Mouse (Mus musculus) midbrain, embryonic 15.5 days (tissue): ENCODE results near the gene Trib2. TPM values are rescaled to one million over a fixed set of nuclear protein-coding genes. Genes with fewer than 3 reads are reported as not detected.

ENCODE experiments used
- ATAC-seq: fragments of 200-750 bp; cut with Nextera tagmentation; replicated peaks from 2 replicates; pipeline ENCODE4 v1.8.0; 2017; ENCODE audit warnings: moderate TSS enrichment
- H3K27ac ChIP-seq: fragments of 300-500 bp; sonication (generic); 2 replicates; pipeline ENCODE4 v1.5.1; 2015; ENCODE audit warnings: mild to moderate bottlenecking, inconsistent platforms
- H3K27me3 ChIP-seq: fragments of 300-500 bp; sonication (generic); replicated peaks from 2 replicates; pipeline ENCODE4 v1.6.1; 2015; ENCODE audit warnings: inconsistent platforms
- H3K36me3 ChIP-seq: fragments of 300-500 bp; sonication (generic); replicated peaks from 2 replicates; pipeline ENCODE4 v1.6.1; 2015; ENCODE audit warnings: inconsistent platforms
- H3K4me1 ChIP-seq: fragments of 300-500 bp; sonication (generic); 2 replicates; pipeline ENCODE4 v1.6.1; 2015; ENCODE audit warnings: inconsistent platforms
- H3K4me2 ChIP-seq: fragments of 300-500 bp; sonication (generic); 2 replicates; pipeline ENCODE4 v1.6.1; 2015; ENCODE audit warnings: inconsistent platforms, mild to moderate bottlenecking, moderate library complexity
- H3K4me3 ChIP-seq: fragments of 300-500 bp; sonication (generic); 2 replicates; pipeline ENCODE4 v1.5.1; 2015; ENCODE audit warnings: mild to moderate bottlenecking, inconsistent platforms
- H3K9ac ChIP-seq: fragments of 300-500 bp; sonication (generic); 2 replicates; pipeline ENCODE4 v1.6.1; 2015; ENCODE audit warnings: mild to moderate bottlenecking, inconsistent platforms
- H3K9me3 ChIP-seq: fragments of 300-500 bp; sonication (generic); 2 replicates; pipeline ENCODE4 v1.6.1; 2016; ENCODE audit warnings: inconsistent platforms
- WGBS: fragments of 180-500 bp; shearing (Covaris S2); methylation state at CpG from one replicate; pipeline ENCODE4 v1.1.7; 2015; ENCODE audit warnings: mixed read lengths; 5-methylcytosine and 5-hydroxymethylcytosine counted together
- microRNA-seq: library from miRNA; unstranded; fragments of <30 nt; microRNA quantifications from one replicate; pipeline ENCODE4, GENCODE M21; 2016
- polyA plus RNA-seq: library from polyadenylated mRNA; unstranded; fragments of >200 nt; fragmentation: Nextera tagmentation; extraction: Ambion mirVana; gene quantifications from 2 replicates; pipeline ENCODE4 v1.2.1, GENCODE M21; 2015

The Trib2 gene
- polyA plus RNA-seq, 1 experiment from 2014 or later: 148 TPM

GRCm38 (mm10) chr12:15755030-15755690, 61.6 kb downstream of the Trib2 start:
- WGBS: 82% methylated on average over 2 of the region's 2 CpGs
- no peak overlapping the region for H3K4me2 ChIP-seq
- ATAC-seq: no peak
- no peaks in the 10 kb centered on the region for H3K27me3 ChIP-seq
- no peaks in the 10 kb centered on the region for H3K4me1 ChIP-seq
- no peak overlapping the region for H3K27ac ChIP-seq
- no peak overlapping the region for H3K4me3 ChIP-seq
- H3K9ac ChIP-seq: no peak overlapping the region
- H3K36me3 ChIP-seq: no peaks in the 10 kb centered on the region
- H3K9me3 ChIP-seq: no peaks in the 10 kb centered on the region

- Histone ChIP-seq H3K27ac (no peak overlapping the region), H3K9me3 (no peaks in the 10 kb centered on the region), H3K27me3 (no peaks in the 10 kb centered on the region), H3K4me3 (no peak overlapping the region), H3K9ac (no peak overlapping the region), H3K4me2 (no peak overlapping the region), H3K36me3 (no peaks in the 10 kb centered on the region), H3K4me1 (no peaks in the 10 kb centered on the region)
- ATAC-seq: no peak
- WGBS: 71% methylated on average over 2 of the region's 2 CpGs
These were observed 62.1 kb downstream of the Trib2 start for GRCm38 (mm10) chr12:15754602-15755001.

GRCm38 (mm10) chr12:15749646-15750195, 67.0 kb downstream of the Trib2 start:
- Histone ChIP-seq H3K9ac (no peak overlapping the region), H3K4me3 (no peak overlapping the region), H3K27ac (no peak overlapping the region), H3K36me3 (no peaks in the 10 kb centered on the region), H3K4me1 (no peaks in the 10 kb centered on the region), H3K27me3 (no peaks in the 10 kb centered on the region), H3K9me3 (no peaks in the 10 kb centered on the region), H3K4me2 (no peak overlapping the region)
- no peak for ATAC-seq
- WGBS: 35% methylated on average over 4 of the region's 4 CpGs

- Histone ChIP-seq H3K27me3 (no peaks in the 10 kb centered on the region), H3K4me2 (no peak overlapping the region), H3K9ac (no peak overlapping the region), H3K4me3 (no peak overlapping the region), H3K36me3 (no peaks in the 10 kb centered on the region), H3K27ac (no peak overlapping the region), H3K9me3 (no peaks in the 10 kb centered on the region), H3K4me1 (no peaks in the 10 kb centered on the region)
- no peak for ATAC-seq
- WGBS: 77% methylated on average over 10 of the region's 10 CpGs
These were observed 71.0 kb downstream of the Trib2 start for GRCm38 (mm10) chr12:15745752-15746151.

Small RNA genes within 50 kb of the gene (microRNA-seq; reads per million reads assigned to microRNA genes)
- gene Mir6387: not detected
